Mouse (Mus musculus) liver, embryonic 14 days (tissue): ENCODE measurements around the gene Naa20. TPM values are rescaled to one million over a fixed set of nuclear protein-coding genes. Genes with fewer than 3 reads are reported as not detected.

Source experiments
- polyA plus RNA-seq: library from polyadenylated mRNA; depleted of rRNA; stranded (reverse); fragments of >200 nt; gene quantifications from 2 replicates; pipeline ENCODE4 v1.2.3, GENCODE M21; 2012; rRNA removed

The Naa20 gene
- 31.2 and 34.1 TPM in 2 replicates for polyA plus RNA-seq

GRCm38 (mm10) chr2:145901861-145902260, at the start of gene Naa20:
TSS of gene Naa20 (plus strand) at chr2:145902099.

GRCm38 (mm10) chr2:145934339-145935231, 32.7 kb downstream of the Naa20 start, which contains the start of the genes Cfap61 and Crnkl1:
TSS of gene Cfap61 (plus strand) at chr2:145934784.
TSS of gene Crnkl1 (minus strand) at chr2:145935014.

Other genes with a start within 250 kb of the Naa20 start
- gene Rin2, start 226.9 kb upstream of the Naa20 start, polyA plus RNA-seq, result 1.2 and 1.3 TPM in 2 replicates
- 0.10 TPM in 1 of 2 replicates, not detected in the other for gene Cfap61, start 32.7 kb downstream of the Naa20 start, polyA plus RNA-seq
- 12.1 TPM in 2 replicates for gene Crnkl1, start 32.9 kb downstream of the Naa20 start, polyA plus RNA-seq